Mouse (Mus musculus) bone marrow macrophage, adult 2 months (primary cell): ENCODE measurements around the gene Ntmt1.

ENCODE experiments used
- CTCF ChIP-seq: IDR thresholded peaks from 2 replicates; pipeline ENCODE4 v1.5.1; 2012; ENCODE audit warnings: low read depth, mild to moderate bottlenecking, low read length, moderate library complexity
- POLR2A ChIP-seq: IDR thresholded peaks from 2 replicates; pipeline ENCODE4 v1.6.1; 2012; ENCODE audit warnings: mild to moderate bottlenecking, low read depth, low read length, borderline replicate concordance

- TF ChIP-seq POLR2A (no peak), CTCF (no peak; the same call in 1 of the 2 replicates)
Observed at GRCm38 (mm10) chr2:30769187-30769586, 38.4 kb upstream of the Ntmt1 start.
